Mouse (Mus musculus): ENCODE measurements around the gene Cacnb4.
A peak's percentile ranks its signal among the peaks of the same experiment; 100 is the strongest.

Cacnb4 gene

GRCm38 (mm10) chr2:52424747-52425522 lies 251.7 kb downstream of the Cacnb4 start, which contains the start of gene Arl5a:
TSS of gene Arl5a (minus strand) at chr2:52424901.
- peak; percentile 85 for DNase-seq (ENCODE audit: low read depth, low spot score)

GRCm38 (mm10) chr2:52424248-52424728 lies 252.3 kb downstream of the Cacnb4 start:
- DNase-seq (ENCODE audit: low read depth, low spot score): no peak

- DNase-seq (ENCODE audit: low read depth, low spot score): no peak
Measured at GRCm38 (mm10) chr2:52423611-52424247, 252.9 kb downstream of the Cacnb4 start.

GRCm38 (mm10) chr2:52422871-52423610 lies 253.6 kb downstream of the Cacnb4 start:
- DNase-seq (ENCODE audit: low read depth, low spot score): no peak

- DNase-seq (ENCODE audit: low read depth, low spot score): no peak
Measured at GRCm38 (mm10) chr2:52421197-52421596, 255.4 kb downstream of the Cacnb4 start.

- no peak for DNase-seq (ENCODE audit: low read depth, low spot score)
Measured at GRCm38 (mm10) chr2:52420001-52420710, 256.5 kb downstream of the Cacnb4 start.

GRCm38 (mm10) chr2:52419295-52419694 lies 257.3 kb downstream of the Cacnb4 start:
- DNase-seq (ENCODE audit: low read depth, low spot score): no peak

GRCm38 (mm10) chr2:52412524-52413037 lies 264.1 kb downstream of the Cacnb4 start:
- DNase-seq (ENCODE audit: low read depth, low spot score): no peak

GRCm38 (mm10) chr2:52406480-52406879 lies 270.2 kb downstream of the Cacnb4 start:
- DNase-seq (ENCODE audit: low read depth, low spot score): no peak

GRCm38 (mm10) chr2:52405238-52405637 lies 271.4 kb downstream of the Cacnb4 start:
- DNase-seq (ENCODE audit: low read depth, low spot score): no peak

GRCm38 (mm10) chr2:52394529-52394928 lies 282.1 kb downstream of the Cacnb4 start:
- no peak for DNase-seq (ENCODE audit: low read depth, low spot score)

GRCm38 (mm10) chr2:52390415-52390975 lies 286.1 kb downstream of the Cacnb4 start:
- DNase-seq (ENCODE audit: low read depth, low spot score): no peak

- no peak for DNase-seq (ENCODE audit: low read depth, low spot score)
Measured at GRCm38 (mm10) chr2:52389975-52390374, 286.7 kb downstream of the Cacnb4 start.

- no peak for DNase-seq (ENCODE audit: low read depth, low spot score)
Measured at GRCm38 (mm10) chr2:52386451-52386850, 290.2 kb downstream of the Cacnb4 start.

- DNase-seq (ENCODE audit: low read depth, low spot score): no peak
Measured at GRCm38 (mm10) chr2:52386037-52386436, 290.6 kb downstream of the Cacnb4 start.

- DNase-seq (ENCODE audit: low read depth, low spot score): no peak
Measured at GRCm38 (mm10) chr2:52378848-52379261, 297.8 kb downstream of the Cacnb4 start.

- DNase-seq (ENCODE audit: low read depth, low spot score): no peak
Measured at GRCm38 (mm10) chr2:52378448-52378804, 298.2 kb downstream of the Cacnb4 start, which contains the start of gene Neb. TSS of gene Neb (minus strand) at chr2:52378474.
